Mouse (Mus musculus) brain, embryonic 14.5 days (tissue): Measurements from ENCODE around the gene Cyb5r2.

Experiments
- CTCF ChIP-seq: fragments of 200-500 bp; IDR thresholded peaks from 2 replicates; pipeline ENCODE4 v1.5.1; 2012; ENCODE audit warnings: inconsistent platforms, mild to moderate bottlenecking, moderate library complexity, borderline replicate concordance; ENCODE audit not compliant: insufficient read depth, insufficient read length; ENCODE audit errors: extremely low read depth
- POLR2A ChIP-seq: fragments of 200-500 bp; IDR thresholded peaks from 2 replicates; pipeline ENCODE4 v1.6.1; 2012; ENCODE audit warnings: mild to moderate bottlenecking, inconsistent platforms, borderline replicate concordance; ENCODE audit not compliant: poor library complexity, insufficient read depth, insufficient read length, severe bottlenecking; ENCODE audit errors: extremely low read depth

GRCm38 (mm10) chr7:107722536-107722935, 35.3 kb downstream of the Cyb5r2 start:
- TF ChIP-seq CTCF (no peak), POLR2A (no peak)
